Mouse (Mus musculus): ENCODE results near the gene Serpina3k. TPM values are rescaled to one million over a fixed set of nuclear protein-coding genes. Genes with fewer than 3 reads are reported as not detected.
"Not testable (repeated sequence)": the region's sequence is repeated elsewhere in the genome, so short reads cannot be mapped to it uniquely, and the experiment has no call there.

Serpina3k gene
- total RNA-seq, 2 experiments from 2014 or later = not detected

DNA sequence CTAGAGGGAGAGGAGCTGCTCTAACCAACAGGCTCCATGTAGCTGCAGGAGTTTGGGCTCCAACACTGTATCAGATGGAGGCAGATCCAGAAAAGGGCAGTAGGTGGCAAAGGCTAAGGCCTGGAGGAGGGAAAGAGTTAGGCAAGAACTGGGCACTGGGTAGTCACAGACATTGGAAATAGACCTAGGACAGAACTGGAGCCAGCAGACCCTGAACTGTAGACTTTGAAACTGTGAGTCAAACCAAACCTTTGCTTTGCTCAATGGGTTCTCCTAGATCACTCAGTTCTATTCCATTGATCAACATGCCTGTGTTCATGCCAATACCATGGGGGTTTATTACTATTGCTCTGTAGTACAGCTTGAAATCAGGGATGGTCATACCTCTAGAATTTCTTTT lies 47.7 kb downstream of the Serpina3k start:
- not testable (repeated sequence) for ATAC-seq (replicated peaks; ENCODE audit: low FRiP score, poor library complexity, severe bottlenecking)

DNA sequence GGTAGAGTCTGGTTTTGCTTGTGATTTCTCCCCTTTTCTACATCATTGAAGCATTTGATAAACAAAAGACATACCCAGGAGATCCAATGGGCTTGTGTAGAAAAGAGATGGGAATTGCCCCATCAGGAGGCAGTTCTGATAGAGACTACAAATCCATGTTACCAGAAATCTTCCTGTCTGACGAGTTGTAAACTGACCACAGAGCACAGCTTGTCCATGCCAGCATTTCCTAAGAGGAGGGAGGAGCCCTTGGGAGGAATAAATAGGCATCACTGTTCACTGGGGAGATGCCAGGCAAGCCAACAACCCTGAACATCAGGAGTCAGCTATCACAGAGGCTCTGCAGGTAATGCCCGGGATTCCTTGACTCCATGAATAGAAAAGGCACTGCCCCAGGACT lies 48.6 kb downstream of the Serpina3k start:
- not testable (repeated sequence) for ATAC-seq (replicated peaks; ENCODE audit: low FRiP score, poor library complexity, severe bottlenecking)

DNA sequence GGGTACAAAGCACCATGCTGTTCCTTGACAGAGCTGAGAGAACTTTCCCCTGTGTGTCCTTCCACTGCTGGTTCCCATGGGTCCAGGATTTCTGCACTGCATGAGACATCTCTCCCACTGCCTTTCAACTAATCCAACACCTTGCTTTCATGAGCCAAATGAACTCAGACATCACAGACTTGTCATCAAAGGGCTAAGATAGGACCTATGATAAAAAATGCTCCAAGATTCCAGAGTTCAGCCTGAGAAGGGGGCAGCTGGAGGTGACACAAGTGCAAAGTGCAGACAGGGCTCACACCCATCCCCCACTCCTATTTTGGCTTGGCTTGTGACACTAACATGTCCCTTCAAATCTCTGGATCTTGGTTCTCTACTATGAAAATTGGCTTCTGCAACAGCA lies 50.2 kb downstream of the Serpina3k start:
- no peak for ATAC-seq (replicated peaks; ENCODE audit: low FRiP score, poor library complexity, severe bottlenecking)

DNA sequence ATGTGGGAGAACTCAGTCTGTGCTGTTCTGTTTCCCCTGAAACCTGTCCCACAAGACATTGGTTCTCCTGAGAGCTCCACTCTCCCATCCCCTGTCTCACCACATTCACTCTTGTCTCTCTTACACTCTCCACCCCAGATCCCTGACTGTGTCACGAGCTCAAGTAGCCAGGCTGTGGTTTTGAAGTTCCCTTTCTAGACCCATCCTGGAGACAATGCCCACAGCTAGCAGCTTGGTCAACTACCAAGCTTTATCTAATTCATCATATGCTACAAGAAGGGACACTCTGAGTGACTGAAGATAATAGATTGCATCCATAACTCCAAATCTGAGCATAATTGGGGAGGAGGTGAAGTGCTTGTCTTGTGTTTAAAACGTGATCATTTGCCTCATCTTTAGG lies 52.8 kb downstream of the Serpina3k start:
- ATAC-seq (replicated peaks; ENCODE audit: low FRiP score, poor library complexity, severe bottlenecking) = not testable (repeated sequence)

Other genes with a start within 250 kb of the Serpina3k start
- gene Serpina5, start 237.4 kb upstream of the Serpina3k start, total RNA-seq (2015; ENCODE audit: low replicate concordance) = not detected in 2 replicates
- not detected in 2 replicates for gene Serpina5, start 237.4 kb upstream of the Serpina3k start, total RNA-seq (2017; ENCODE audit: low replicate concordance)
- not detected in 2 replicates for gene Serpina3a, start 225.8 kb upstream of the Serpina3k start, total RNA-seq (2015; ENCODE audit: low replicate concordance)
- gene Serpina3a, start 225.8 kb upstream of the Serpina3k start, total RNA-seq (2017; ENCODE audit: low replicate concordance) = not detected in 2 replicates
- not detected in 2 replicates for gene Serpina3b, start 210.5 kb upstream of the Serpina3k start, total RNA-seq (2015; ENCODE audit: low replicate concordance)
- not detected in 2 replicates for gene Serpina3b, start 210.5 kb upstream of the Serpina3k start, total RNA-seq (2017; ENCODE audit: low replicate concordance)
- gene Serpina3c, start 184.6 kb upstream of the Serpina3k start, total RNA-seq (2015; ENCODE audit: low replicate concordance) = not detected in 2 replicates
- not detected in 2 replicates for gene Serpina3c, start 184.6 kb upstream of the Serpina3k start, total RNA-seq (2017; ENCODE audit: low replicate concordance)
- gene Serpina3f, start 123.9 kb upstream of the Serpina3k start, total RNA-seq (2015; ENCODE audit: low replicate concordance) = not detected in 2 replicates
- gene Serpina3f, start 123.9 kb upstream of the Serpina3k start, total RNA-seq (2017; ENCODE audit: low replicate concordance) = 0.42 TPM in 1 of 2 replicates, not detected in the other
- gene Serpina3g, start 102.2 kb upstream of the Serpina3k start, total RNA-seq (2015; ENCODE audit: low replicate concordance) = 5.6 and 7.9 TPM in 2 replicates
- 2.6 and 6.6 TPM in 2 replicates for gene Serpina3g, start 102.2 kb upstream of the Serpina3k start, total RNA-seq (2017; ENCODE audit: low replicate concordance)
- not detected in 2 replicates for gene Serpina3i, start 75.4 kb upstream of the Serpina3k start, total RNA-seq (2015; ENCODE audit: low replicate concordance)
- gene Serpina3i, start 75.4 kb upstream of the Serpina3k start, total RNA-seq (2017; ENCODE audit: low replicate concordance) = not detected in 2 replicates
- gene Serpina3j, start 23.9 kb upstream of the Serpina3k start, total RNA-seq (2015; ENCODE audit: low replicate concordance) = not detected in 2 replicates
- not detected in 2 replicates for gene Serpina3j, start 23.9 kb upstream of the Serpina3k start, total RNA-seq (2017; ENCODE audit: low replicate concordance)
- not detected in 2 replicates for gene Serpina3m, start within 50 bp of the Serpina3k start, total RNA-seq (2015; ENCODE audit: low replicate concordance)
- not detected in 2 replicates for gene Serpina3m, start within 50 bp of the Serpina3k start, total RNA-seq (2017; ENCODE audit: low replicate concordance)
- gene Serpina3n, start 68.2 kb downstream of the Serpina3k start, total RNA-seq (2015; ENCODE audit: low replicate concordance) = not detected in 2 replicates
- gene Serpina3n, start 68.2 kb downstream of the Serpina3k start, total RNA-seq (2017; ENCODE audit: low replicate concordance) = 0.28 TPM in 1 of 2 replicates, not detected in the other
- not detected in 2 replicates for gene Gsc, start 134.8 kb downstream of the Serpina3k start, total RNA-seq (2015; ENCODE audit: low replicate concordance)
- gene Gsc, start 134.8 kb downstream of the Serpina3k start, total RNA-seq (2017; ENCODE audit: low replicate concordance) = not detected in 2 replicates